Mouse (Mus musculus): ENCODE measurements around the gene Olfr575.

The Olfr575 gene

DNA sequence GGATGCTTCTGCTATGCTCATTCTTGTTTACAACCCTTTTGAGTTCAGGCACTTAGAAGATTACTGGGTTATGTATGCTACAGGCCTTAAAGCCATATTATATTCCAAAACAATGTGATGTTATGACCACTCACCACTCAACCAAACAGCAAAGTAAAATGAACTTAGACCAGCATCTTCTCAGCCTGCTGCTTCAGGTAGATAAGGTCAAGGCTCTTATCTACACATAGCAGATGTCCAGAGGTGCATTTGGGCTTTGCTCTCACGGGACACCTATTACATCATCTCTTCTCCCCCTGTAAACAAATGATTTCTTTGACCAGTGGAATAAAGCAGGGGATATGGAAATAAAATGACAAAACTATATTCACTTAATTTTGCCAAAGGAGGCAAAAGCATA, at the start of gene Olfr575:
Gene Olfr575, minus strand, starts transcription at position 183 of the 400 bp plus-strand sequence.
- peak; percentile 2 for DNase-seq (ENCODE audit: low read depth)

DNA sequence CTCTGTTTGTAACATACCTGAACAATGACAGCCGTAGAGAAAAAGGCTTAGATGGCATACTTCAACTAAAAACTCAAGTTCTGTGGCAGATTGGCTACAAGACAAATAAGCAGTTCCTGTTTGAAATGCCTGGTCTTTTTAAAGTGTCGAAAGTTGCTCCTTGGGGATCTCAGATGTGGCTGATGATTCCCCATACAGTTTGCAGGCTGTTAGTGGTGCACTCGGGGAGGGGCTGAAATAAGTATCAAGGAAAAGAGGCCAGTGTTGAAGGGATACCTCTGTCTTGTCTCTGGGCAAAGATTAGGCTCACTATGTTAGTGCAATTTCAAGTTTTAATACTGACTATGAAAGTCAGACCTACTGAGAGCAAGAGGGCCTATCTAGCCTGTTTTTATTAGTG, 30.6 kb upstream of the Olfr575 start, which contains the start of gene Olfr578:
Gene Olfr578, minus strand, starts transcription at position 101 of the 400 bp plus-strand sequence.
- DNase-seq (ENCODE audit: low read depth), result no peak

DNA sequence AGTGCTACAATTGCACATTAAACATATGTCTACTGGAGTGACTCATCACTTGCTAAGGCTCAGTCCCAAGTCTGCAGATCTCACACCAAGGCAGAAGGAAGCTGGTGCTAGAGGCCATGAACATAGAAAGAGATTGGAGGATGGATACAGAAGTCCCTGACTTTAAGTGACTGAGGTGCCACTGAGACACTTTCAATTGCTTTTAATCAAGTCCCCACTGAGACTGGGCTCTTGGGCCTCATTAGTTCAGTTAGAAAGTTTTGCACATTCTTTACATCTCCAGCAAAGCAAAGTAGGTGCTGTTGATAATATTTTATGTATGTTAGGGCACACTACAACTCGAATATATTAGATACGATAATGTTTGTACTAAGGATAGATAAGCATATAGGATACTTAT, 17.3 kb upstream of the Olfr575 start, which contains the start of gene Olfr577:
Gene Olfr577, minus strand, starts transcription at position 101 of the 400 bp plus-strand sequence.
- no peak for DNase-seq (ENCODE audit: low read depth)

DNA sequence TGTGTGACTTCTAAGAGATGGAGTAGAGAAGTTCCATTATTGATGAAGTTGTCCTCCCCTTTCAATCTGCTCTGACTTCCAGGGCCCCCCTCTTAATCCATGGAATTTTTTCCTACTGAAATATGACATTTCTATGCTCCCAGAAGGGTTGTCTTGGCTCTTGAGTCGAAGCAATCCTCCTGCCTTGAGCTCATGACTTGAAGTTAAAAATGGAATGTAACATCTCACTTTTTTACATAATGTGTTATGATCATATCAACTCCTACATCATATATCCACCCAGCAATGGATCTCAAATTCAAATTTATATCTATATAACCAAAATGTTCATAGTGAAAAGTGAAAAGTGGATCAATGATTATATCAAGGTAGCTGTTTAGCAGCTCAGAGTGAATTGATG, 15.8 kb upstream of the Olfr575 start:
- no peak for DNase-seq (ENCODE audit: low read depth)

DNA sequence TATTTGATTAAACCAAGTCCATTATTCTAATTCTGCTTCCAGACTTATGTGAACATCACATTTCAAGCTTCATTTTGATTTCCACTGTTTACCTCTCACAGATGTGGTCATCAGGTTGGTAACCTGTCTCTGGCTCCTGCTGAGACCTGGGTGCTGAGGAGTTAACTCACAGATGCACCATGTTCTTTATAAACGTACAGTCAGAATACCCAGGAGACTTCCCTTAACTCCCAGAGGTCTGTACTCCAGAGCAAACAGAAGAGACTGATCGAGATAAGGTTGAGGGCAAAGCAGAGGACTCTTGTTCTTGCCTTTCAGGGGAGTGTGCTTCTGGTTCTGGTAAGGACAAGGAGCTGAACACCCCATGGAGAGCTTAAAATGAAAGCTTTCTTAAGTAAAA, 3.8 kb upstream of the Olfr575 start, which contains the start of gene Olfr576:
Gene Olfr576, plus strand, starts transcription at position 301 of the 400 bp plus-strand sequence.
- no peak for DNase-seq (ENCODE audit: low read depth)

DNA sequence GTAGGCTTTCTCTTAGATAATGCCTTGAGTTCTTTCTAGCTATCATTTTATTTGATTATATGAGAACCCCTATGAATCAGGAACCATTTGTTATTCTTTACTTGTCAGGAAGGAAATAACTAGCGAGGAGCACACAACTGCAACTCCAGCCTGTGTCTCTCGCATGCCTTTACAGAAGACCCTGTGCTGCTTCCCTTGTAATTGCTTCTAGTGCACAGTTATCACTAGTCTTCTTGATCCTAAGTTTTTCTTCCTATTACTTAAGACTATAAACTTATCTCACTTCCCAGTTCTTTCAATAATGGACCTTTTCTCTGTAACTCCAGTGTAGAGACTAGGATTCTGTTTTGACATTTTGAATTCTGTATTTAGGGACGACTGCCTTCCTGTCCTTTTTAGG, 438 bp downstream of the Olfr575 start:
- DNase-seq (ENCODE audit: low read depth), result no peak

DNA sequence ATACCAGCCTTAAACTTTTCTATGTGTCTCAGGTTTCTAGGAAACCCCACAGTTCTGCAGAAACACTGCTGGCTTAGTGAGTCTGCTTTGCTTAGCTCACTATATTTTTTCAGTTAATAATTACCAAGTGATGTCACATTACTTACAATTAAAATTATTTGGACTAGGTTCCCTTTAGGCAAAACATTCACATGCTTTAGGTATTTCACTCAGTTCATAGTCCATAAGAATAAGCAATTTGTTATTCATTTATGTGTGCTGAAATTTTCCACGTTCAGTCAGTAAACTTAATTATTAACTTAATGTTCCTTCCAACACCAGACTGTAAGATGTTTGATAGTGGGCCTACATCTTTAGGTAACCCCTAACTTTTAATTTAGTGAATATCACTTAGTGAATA, 7.8 kb downstream of the Olfr575 start:
- no peak for DNase-seq (ENCODE audit: low read depth)

DNA sequence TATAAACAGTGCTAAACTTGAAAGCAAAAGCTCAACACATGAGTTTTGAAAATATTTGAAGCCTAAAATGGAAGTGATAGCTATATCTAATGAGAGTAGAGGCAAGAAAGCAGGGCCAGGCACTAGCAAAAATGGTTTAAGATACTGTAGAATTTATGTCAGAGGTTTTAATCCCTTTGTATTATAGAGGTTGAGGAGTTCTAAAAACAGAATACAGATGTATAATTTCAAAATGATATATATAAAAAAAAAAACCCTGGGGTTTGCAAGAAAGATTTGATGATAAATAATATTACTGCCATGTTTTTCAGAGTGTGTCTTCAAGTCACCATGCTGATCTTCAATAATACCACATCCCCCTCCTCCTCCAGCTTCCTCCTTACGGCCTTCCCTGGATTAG, 10.4 kb downstream of the Olfr575 start, which contains the start of gene Olfr574:
Gene Olfr574, plus strand, starts transcription at position 301 of the 400 bp plus-strand sequence.
- DNase-seq (ENCODE audit: low read depth), result no peak

DNA sequence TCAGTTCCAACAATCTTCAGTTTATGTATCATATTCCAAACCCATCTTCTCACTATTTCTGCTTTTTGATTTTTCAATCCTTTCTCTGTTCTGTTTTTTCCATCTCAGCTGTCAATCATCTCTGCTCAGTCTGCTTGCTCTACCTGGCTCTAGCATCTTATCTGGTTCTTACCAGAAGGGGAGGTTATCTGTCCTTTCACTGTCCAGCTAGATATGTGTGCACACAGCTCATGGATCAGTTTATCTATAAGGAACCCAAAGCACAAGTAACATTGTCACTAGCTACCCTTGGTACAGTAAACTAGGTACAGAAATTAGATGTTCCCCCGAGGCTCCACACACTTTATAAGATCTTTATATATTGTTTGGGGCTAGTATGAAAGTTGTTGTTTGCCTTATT, 15.2 kb downstream of the Olfr575 start:
- no peak for DNase-seq (ENCODE audit: low read depth)

DNA sequence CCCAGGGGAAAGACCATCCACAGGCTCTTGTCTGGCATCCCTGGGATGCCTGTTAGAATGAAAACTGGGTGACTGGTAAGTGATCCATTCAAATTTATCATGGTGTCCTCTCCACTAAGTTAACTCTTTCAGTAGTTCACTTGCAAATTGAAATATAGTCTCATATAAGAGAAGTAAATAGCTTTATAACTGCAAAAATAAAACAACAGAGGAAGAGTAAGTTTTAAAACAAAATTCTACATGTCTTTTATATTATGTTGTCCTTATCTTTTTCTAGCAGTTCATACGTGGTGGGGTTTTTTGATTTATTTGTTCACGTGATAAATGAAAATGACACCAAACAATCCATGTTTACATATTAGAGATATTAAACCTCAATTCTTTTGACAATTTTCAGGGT, 16.1 kb downstream of the Olfr575 start, which contains the start of gene Olfr573-ps1:
Gene Olfr573-ps1, minus strand, starts transcription at position 101 of the 400 bp plus-strand sequence.
- DNase-seq (ENCODE audit: low read depth), result no peak

DNA sequence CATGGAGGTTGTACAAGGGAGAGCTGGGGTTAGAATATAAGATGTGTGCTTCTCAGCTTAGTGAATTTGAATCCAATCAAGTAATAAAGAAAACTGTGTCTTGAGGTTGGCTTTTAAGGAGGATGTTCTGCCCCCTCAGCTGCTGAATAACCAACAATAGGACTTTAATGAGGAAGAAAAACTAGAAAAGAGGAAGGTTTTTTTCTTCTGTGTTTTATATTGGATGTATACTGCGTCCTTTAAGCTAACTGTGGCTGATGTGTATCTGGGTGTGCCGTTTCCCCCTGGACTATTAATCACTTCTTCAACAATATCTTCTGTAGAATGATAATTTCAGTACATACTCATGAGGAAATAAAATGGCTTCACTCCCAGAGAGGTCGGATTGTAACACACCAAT, 31.5 kb downstream of the Olfr575 start:
- no peak for DNase-seq (ENCODE audit: low read depth)

DNA sequence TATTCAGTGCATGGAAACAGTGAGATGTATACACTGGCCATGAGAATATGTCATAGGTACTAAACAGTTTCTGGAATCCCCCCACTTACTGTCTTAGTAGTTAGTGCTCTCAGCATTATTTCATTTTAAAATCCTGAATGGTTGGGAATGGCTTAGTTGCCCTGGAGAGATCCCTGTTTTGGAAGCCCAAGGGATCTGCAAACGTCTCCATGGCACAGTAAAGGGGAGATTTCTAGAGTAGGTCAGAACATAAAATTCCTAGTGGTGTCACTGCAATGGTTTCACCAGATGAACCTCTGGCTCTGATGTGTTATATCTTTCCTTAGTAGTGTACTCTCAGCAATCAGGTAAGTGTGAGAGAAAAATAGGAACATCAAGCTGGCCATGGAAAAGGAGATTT, 34.5 kb downstream of the Olfr575 start, which contains the start of gene Olfr572:
Gene Olfr572, plus strand, starts transcription at position 301 of the 400 bp plus-strand sequence.
- DNase-seq (ENCODE audit: low read depth), result no peak

DNA sequence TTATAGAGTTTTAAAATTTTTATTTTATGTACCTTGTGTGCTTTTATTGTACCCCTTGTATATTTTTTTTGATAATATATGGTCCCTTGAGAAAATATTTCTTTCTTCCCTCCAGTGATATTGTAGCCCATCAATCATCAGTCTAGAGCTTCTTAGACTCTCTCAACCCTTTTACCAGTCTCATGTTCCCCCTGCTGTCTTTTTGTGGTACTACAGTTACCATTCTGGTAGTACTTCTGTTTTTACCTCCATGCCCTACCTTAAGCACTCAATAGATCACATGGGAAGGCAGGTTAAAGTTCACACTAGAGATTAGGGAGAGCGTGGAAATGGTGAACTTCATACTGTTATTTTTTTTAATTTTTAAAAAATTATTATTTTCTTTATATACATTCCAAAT, 38.9 kb downstream of the Olfr575 start:
- DNase-seq (ENCODE audit: low read depth), result peak; percentile 71

DNA sequence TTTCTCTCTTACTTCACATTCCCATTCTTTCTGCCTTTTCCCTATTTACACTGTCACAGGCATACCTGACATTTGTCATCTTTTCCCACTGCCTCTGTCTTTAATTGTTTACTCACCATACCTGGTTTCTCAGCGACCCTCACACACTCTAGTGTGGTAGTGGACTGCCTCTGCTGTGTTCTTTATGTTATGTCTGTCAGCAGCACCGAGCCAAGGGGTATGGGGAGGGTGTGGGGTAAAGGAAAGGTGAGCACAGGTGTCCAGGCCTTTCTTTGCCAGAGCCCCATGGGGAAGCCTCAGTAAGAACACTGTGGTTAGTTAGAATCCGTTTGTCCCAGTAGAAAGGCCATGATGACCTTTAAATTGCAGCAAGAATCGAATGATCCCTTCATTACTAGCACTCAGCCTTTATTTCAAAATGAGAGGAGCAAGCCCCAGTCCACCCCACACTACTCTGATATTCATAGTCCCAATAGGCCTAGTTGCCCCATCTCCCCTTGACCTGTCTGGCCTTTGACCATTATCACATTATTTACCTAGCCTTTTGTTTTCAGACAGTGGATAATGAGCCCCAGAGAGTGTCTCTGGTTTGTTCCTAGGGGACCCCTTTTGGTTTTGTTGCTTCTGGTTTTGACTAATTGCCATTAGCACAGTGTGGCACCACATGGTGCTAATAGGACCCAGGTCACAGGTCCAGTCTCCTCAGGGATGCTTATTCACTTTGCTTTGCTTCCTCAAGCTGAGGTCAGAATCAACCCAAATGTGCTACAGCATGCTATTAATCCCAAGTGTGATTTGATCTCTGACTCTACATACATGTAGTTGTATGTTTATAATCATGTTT, 41.3 kb downstream of the Olfr575 start, which contains the start of gene Olfr571:
Gene Olfr571, minus strand, starts transcription at position 505 of the 844 bp plus-strand sequence.
- no peak for DNase-seq (ENCODE audit: low read depth)

DNA sequence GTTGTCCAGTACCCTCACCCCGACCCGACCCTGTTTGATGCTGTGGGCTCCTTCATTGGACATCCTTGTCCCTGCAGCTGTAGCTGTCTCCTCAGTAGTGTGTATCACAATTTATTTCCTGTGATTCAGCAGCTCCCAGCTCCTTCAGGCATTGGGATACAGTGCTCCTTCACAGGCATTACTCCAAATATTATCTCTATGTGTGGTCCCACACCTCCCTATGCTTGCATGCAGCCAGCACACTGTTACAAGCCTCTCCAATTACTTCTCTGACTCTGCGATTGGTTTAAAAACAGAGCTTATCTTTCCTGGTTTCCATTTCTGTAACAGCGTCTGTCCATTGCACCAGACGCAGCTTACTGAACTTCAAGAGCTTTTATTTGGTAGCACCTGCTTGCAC, 42.2 kb downstream of the Olfr575 start:
- DNase-seq (ENCODE audit: low read depth), result no peak

DNA sequence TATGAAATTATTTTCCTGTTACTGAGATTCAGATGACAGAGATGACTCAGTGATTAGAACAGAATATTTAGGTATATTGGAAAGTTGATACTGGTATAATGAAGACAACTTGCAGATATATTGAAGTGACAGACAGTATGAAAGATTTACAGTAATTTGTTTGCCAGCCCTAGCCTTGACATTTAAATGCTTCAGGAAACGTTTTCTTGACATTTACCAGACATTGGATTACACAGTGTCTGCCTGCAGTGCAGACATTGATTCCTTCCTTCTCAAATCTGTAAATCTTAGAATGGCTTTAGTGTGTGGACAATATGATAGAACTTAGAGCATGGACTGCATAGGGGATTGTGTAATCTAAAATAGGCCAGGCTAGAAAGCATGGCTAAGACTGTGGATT, 43.3 kb downstream of the Olfr575 start:
- no peak for DNase-seq (ENCODE audit: low read depth)

Data from 416B (cell line).